Mouse (Mus musculus) neural tube, embryonic 14.5 days (tissue): ENCODE results near the gene Gm4881. TPM values are rescaled to one million over a fixed set of nuclear protein-coding genes. Genes with fewer than 3 reads are reported as not detected.
A peak's percentile ranks its signal among the peaks of the same experiment; 100 is the strongest.
"Not testable (repeated sequence)": the region's sequence is repeated elsewhere in the genome, so short reads cannot be mapped to it uniquely, and the experiment has no call there.

ENCODE experiments used
- ATAC-seq: fragments of 200-750 bp; cut with Nextera tagmentation; 2 replicates; pipeline ENCODE4 v1.8.0; 2017; ENCODE audit warnings: low read depth, mild to moderate bottlenecking, moderate TSS enrichment, moderate library complexity
- H3K27ac ChIP-seq: fragments of 300-500 bp; sonication (generic); 2 replicates; pipeline ENCODE4 v1.5.1; 2014; ENCODE audit warnings: low read depth, mild to moderate bottlenecking, control low read depth, low read length, moderate library complexity, mixed read lengths
- H3K27me3 ChIP-seq: fragments of 300-500 bp; sonication (generic); 2 replicates; pipeline ENCODE4 v1.6.1; 2014; ENCODE audit warnings: low read length; ENCODE audit not compliant: control insufficient read depth, insufficient read depth
- H3K36me3 ChIP-seq: fragments of 300-500 bp; sonication (generic); 2 replicates; pipeline ENCODE4 v1.6.1; 2014; ENCODE audit warnings: low read length, mixed read lengths; ENCODE audit not compliant: control insufficient read depth, insufficient read depth
- H3K4me1 ChIP-seq: fragments of 300-500 bp; sonication (generic); 2 replicates; pipeline ENCODE4 v1.6.1; 2014; ENCODE audit warnings: low read length; ENCODE audit not compliant: control insufficient read depth, insufficient read depth
- H3K4me2 ChIP-seq: fragments of 300-500 bp; sonication (generic); 2 replicates; pipeline ENCODE4 v1.6.1; 2014; ENCODE audit warnings: mild to moderate bottlenecking, low read depth, low read length, control low read depth
- H3K4me3 ChIP-seq: fragments of 300-500 bp; sonication (generic); 2 replicates; pipeline ENCODE4 v1.5.1; 2014; ENCODE audit warnings: low read depth, low read length, control low read depth, mixed read lengths
- H3K9ac ChIP-seq: fragments of 300-500 bp; sonication (generic); replicated peaks from 2 replicates; pipeline ENCODE4 v1.6.1; 2014; ENCODE audit warnings: low read depth, mild to moderate bottlenecking, control low read depth, low read length, mixed read lengths
- H3K9me3 ChIP-seq: fragments of 300-500 bp; sonication (generic); 2 replicates; pipeline ENCODE4 v1.6.1; 2016; ENCODE audit warnings: low read length; ENCODE audit not compliant: control insufficient read depth
- WGBS: fragments of 180-500 bp; shearing (Covaris S2); extraction: QIAGEN DNeasy Blood & Tissue Kit; methylation state at CpG from one replicate; pipeline ENCODE4 v1.1.7; 2014; 5-methylcytosine and 5-hydroxymethylcytosine counted together
- polyA plus RNA-seq: library from polyadenylated mRNA; unstranded; fragments of >200 nt; fragmentation: Nextera tagmentation; extraction: Ambion mirVana; gene quantifications from 2 replicates; pipeline ENCODE4 v1.2.1, GENCODE M21; 2014

Gm4881 gene
- polyA plus RNA-seq, 1 experiment from 2014 or later: 1.5 TPM

GRCm38 (mm10) chr7:24896269-24896668, 48.0 kb downstream of the Gm4881 start:
- no peak for ATAC-seq
- H3K36me3 ChIP-seq: no peaks in the 10 kb centered on the region; the same call in 1 of the 2 replicates
- H3K4me2 ChIP-seq: no peak overlapping the region
- H3K9me3 ChIP-seq: no peaks in the 10 kb centered on the region
- H3K4me1 ChIP-seq: no peaks in the 10 kb centered on the region
- H3K27me3 ChIP-seq: no peaks in the 10 kb centered on the region
- WGBS: 67% methylated on average over 8 of the region's 8 CpGs
- H3K9ac ChIP-seq: no peak overlapping the region
- H3K27ac ChIP-seq: no peak overlapping the region
- H3K4me3 ChIP-seq: no peak overlapping the region

GRCm38 (mm10) chr7:24895749-24896148, 48.5 kb downstream of the Gm4881 start:
- H3K4me3 ChIP-seq, H3K4me2 ChIP-seq, H3K27ac ChIP-seq, H3K4me1 ChIP-seq, H3K9ac ChIP-seq, ATAC-seq, H3K36me3 ChIP-seq, H3K27me3 ChIP-seq, H3K9me3 ChIP-seq: not testable (repeated sequence)
- WGBS: 86% methylated on average over 2 of the region's 2 CpGs

- WGBS: 68% methylated on average over 2 of the region's 2 CpGs
- Histone ChIP-seq H3K4me3 (no peak overlapping the region), H3K36me3 (peaks cover 28% of the 10 kb centered on the region), H3K27ac (no peak overlapping the region), H3K9me3 (no peaks in the 10 kb centered on the region), H3K4me1 (0 out of 2 replicates have a peak, but pooled peaks cover under 1% of the 10 kb centered on the region), H3K4me2 (no peak overlapping the region), H3K27me3 (no peaks in the 10 kb centered on the region), H3K9ac (no peak overlapping the region)
- ATAC-seq: no peak
Measured at GRCm38 (mm10) chr7:24892125-24892583, 52.1 kb downstream of the Gm4881 start.

GRCm38 (mm10) chr7:24891241-24892124, 52.8 kb downstream of the Gm4881 start:
- WGBS: 72% methylated on average over 3 of the region's 3 CpGs
- no peak overlapping the region for H3K27ac ChIP-seq
- H3K4me2 ChIP-seq: no peak overlapping the region
- no peak overlapping the region for H3K4me3 ChIP-seq
- H3K27me3 ChIP-seq: no peaks in the 10 kb centered on the region
- H3K4me1 ChIP-seq: 0 out of 2 replicates have a peak, but pooled peaks cover 6% of the 10 kb centered on the region
- no peak overlapping the region for H3K9ac ChIP-seq
- no peak for ATAC-seq
- H3K36me3 ChIP-seq: peaks cover 35% of the 10 kb centered on the region
- H3K9me3 ChIP-seq: no peaks in the 10 kb centered on the region

- peak; percentile 59 for ATAC-seq
- H3K27ac ChIP-seq: no peak overlapping the region
- no peaks in the 10 kb centered on the region for H3K27me3 ChIP-seq
- peaks cover 37% of the 10 kb centered on the region for H3K36me3 ChIP-seq
- peaks cover 15% of the 10 kb centered on the region for H3K4me1 ChIP-seq
- H3K9ac ChIP-seq: no peak overlapping the region
- H3K4me2 ChIP-seq: no peak overlapping the region
- H3K4me3 ChIP-seq: no peak overlapping the region
- 28% methylated on average over 10 of the region's 10 CpGs for WGBS
- H3K9me3 ChIP-seq: no peaks in the 10 kb centered on the region
Measured at GRCm38 (mm10) chr7:24890281-24891216, 53.7 kb downstream of the Gm4881 start.

GRCm38 (mm10) chr7:24889431-24890220, 54.7 kb downstream of the Gm4881 start:
- Histone ChIP-seq H3K4me1 (peaks cover 18% of the 10 kb centered on the region), H3K27ac (no peak overlapping the region), H3K4me2 (no peak overlapping the region), H3K4me3 (no peak overlapping the region), H3K9ac (no peak overlapping the region), H3K27me3 (no peaks in the 10 kb centered on the region), H3K9me3 (no peaks in the 10 kb centered on the region), H3K36me3 (peaks cover 37% of the 10 kb centered on the region)
- 81% methylated on average over 6 of the region's 6 CpGs for whole genome bisulfite sequencing
- ATAC-seq: no peak

- Histone ChIP-seq H3K4me3 (no peak overlapping the region), H3K9me3 (no peaks in the 10 kb centered on the region), H3K27ac (no peak overlapping the region), H3K4me1 (peaks cover 18% of the 10 kb centered on the region), H3K36me3 (peaks cover 37% of the 10 kb centered on the region), H3K9ac (peak overlapping the region; percentile 21; the same call in 1 of the 2 replicates), H3K27me3 (no peaks in the 10 kb centered on the region), H3K4me2 (no peak overlapping the region)
- 71% methylated on average over 4 of the region's 4 CpGs for WGBS
- ATAC-seq: no peak
Measured at GRCm38 (mm10) chr7:24887096-24887495, 57.2 kb downstream of the Gm4881 start.

GRCm38 (mm10) chr7:24886308-24886633, 58.0 kb downstream of the Gm4881 start:
- peaks cover 37% of the 10 kb centered on the region for H3K36me3 ChIP-seq
- WGBS: 83% methylated on average over 4 of the region's 4 CpGs

More at GRCm38 (mm10) chr7:24886308-24886633, 58.0 kb downstream of the Gm4881 start:
- no peak overlapping the region; the same call in 1 of the 2 replicates for H3K9ac ChIP-seq
- H3K27ac ChIP-seq: no peak overlapping the region
- ATAC-seq: no peak
- peak overlapping the region; percentile 88; the same call in 1 of the 2 replicates for H3K4me2 ChIP-seq
- no peak overlapping the region for H3K4me3 ChIP-seq
- H3K4me1 ChIP-seq: peaks cover 18% of the 10 kb centered on the region
- H3K27me3 ChIP-seq: no peaks in the 10 kb centered on the region
- no peaks in the 10 kb centered on the region for H3K9me3 ChIP-seq
